Mouse (Mus musculus): Measurements from ENCODE around the gene Tstd3. TPM values are rescaled to one million over a fixed set of nuclear protein-coding genes. Genes with fewer than 3 reads are reported as not detected.

Gene Tstd3
- 7.5 and 8.2 TPM in 2 replicates for polyA plus RNA-seq (2015; fragmentation: Nextera tagmentation; extraction: Ambion mirVana)

GRCm38 (mm10) chr4:21766863-21767304, at the start of gene Tstd3, which contains the start of gene Usp45:
Gene Tstd3, minus strand, starts transcription at chr4:21767212.
Gene Usp45, plus strand, starts transcription at chr4:21767156.
- no peak for ATAC-seq (ENCODE audit: insufficient number of reproducible peaks, low FRiP score, low TSS enrichment, low read depth)
- Histone ChIP-seq H3K36me3 (no peaks in the 10 kb centered on the region), H3K4me1 (no peaks in the 10 kb centered on the region), H3K27me3 (no peaks in the 10 kb centered on the region), H3K27ac (replicated peaks) (no peak within 1 kb of the TSS), H3K9ac (0 out of 2 replicates have a peak within 1 kb of the TSS, but pooled peaks have one; percentile 9), H3K4me3 (replicated peaks) (peak within 1 kb of the TSS; percentile 62), H3K4me2 (replicated peaks) (peak within 1 kb of the TSS; percentile 59), H3K9me3 (replicated peaks) (no peaks in the 10 kb centered on the region)
- WGBS, result 2% methylated on average over 17 of the region's 17 CpGs

- Histone ChIP-seq H3K4me1 (no peaks in the 10 kb centered on the region), H3K36me3 (peaks cover 31% of the 10 kb centered on the region), H3K27me3 (no peaks in the 10 kb centered on the region), H3K9ac (no peak overlapping the region), H3K4me3 (replicated peaks) (no peak overlapping the region), H3K9me3 (replicated peaks) (no peaks in the 10 kb centered on the region), H3K27ac (replicated peaks) (no peak overlapping the region), H3K4me2 (replicated peaks) (no peak overlapping the region)
- WGBS, result 38% methylated on average over 2 of the region's 2 CpGs
- no peak for ATAC-seq (ENCODE audit: insufficient number of reproducible peaks, low FRiP score, low TSS enrichment, low read depth)
These were observed 47.0 kb upstream of the Tstd3 start for GRCm38 (mm10) chr4:21814029-21814428.

GRCm38 (mm10) chr4:21812635-21813034, 45.6 kb upstream of the Tstd3 start:
- no peak overlapping the region for H3K9ac ChIP-seq
- no peak overlapping the region for H3K4me2 ChIP-seq (replicated peaks)
- H3K4me3 ChIP-seq (replicated peaks), result no peak overlapping the region
- H3K36me3 ChIP-seq, result peaks cover 29% of the 10 kb centered on the region
- no peaks in the 10 kb centered on the region for H3K27me3 ChIP-seq
- no peaks in the 10 kb centered on the region for H3K9me3 ChIP-seq (replicated peaks)
- 88% methylated on average over 6 of the region's 6 CpGs for WGBS
- no peak overlapping the region for H3K27ac ChIP-seq (replicated peaks)
- H3K4me1 ChIP-seq, result no peaks in the 10 kb centered on the region
- ATAC-seq (ENCODE audit: insufficient number of reproducible peaks, low FRiP score, low TSS enrichment, low read depth), result no peak

DNA sequence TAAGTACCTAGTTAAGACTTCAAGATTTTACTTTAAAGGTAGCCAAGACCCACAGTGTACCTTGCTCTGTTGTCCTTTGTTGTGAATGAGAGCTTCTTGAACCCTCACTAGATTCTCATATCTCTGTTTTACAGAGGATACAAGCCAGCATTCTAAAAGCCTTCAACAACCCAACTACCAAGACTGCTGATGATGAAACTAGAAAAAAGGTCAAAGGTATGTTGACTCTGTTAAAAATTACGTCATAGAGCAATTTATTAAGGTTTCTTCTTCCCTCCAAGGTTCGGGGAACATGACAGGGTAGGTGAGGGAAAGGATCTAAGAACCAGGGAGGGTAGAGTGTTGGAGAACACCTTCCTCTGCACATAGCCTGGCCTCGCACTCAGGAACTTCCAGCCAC, 43.6 kb upstream of the Tstd3 start:
- Histone ChIP-seq H3K27me3 (no peaks in the 10 kb centered on the region), H3K9ac (no peak overlapping the region), H3K36me3 (peaks cover 27% of the 10 kb centered on the region), H3K4me3 (replicated peaks) (no peak overlapping the region), H3K4me2 (replicated peaks) (no peak overlapping the region), H3K4me1 (no peaks in the 10 kb centered on the region), H3K9me3 (replicated peaks) (no peaks in the 10 kb centered on the region), H3K27ac (replicated peaks) (no peak overlapping the region)
- WGBS, result 86% methylated on average over 3 of the region's 3 CpGs
- no peak for ATAC-seq (ENCODE audit: insufficient number of reproducible peaks, low FRiP score, low TSS enrichment, low read depth)

GRCm38 (mm10) chr4:21807204-21807603, 40.2 kb upstream of the Tstd3 start:
- WGBS, result 82% methylated on average over 5 of the region's 5 CpGs

GRCm38 (mm10) chr4:21801620-21802019, 34.6 kb upstream of the Tstd3 start:
- WGBS, result 93% methylated on average over 2 of the region's 2 CpGs
- ATAC-seq (ENCODE audit: insufficient number of reproducible peaks, low FRiP score, low TSS enrichment, low read depth), result no peak
- H3K4me1 ChIP-seq, result no peaks in the 10 kb centered on the region
- H3K4me3 ChIP-seq (replicated peaks), result no peak overlapping the region
- peaks cover 57% of the 10 kb centered on the region for H3K36me3 ChIP-seq
- no peak overlapping the region for H3K4me2 ChIP-seq (replicated peaks)
- no peaks in the 10 kb centered on the region for H3K9me3 ChIP-seq (replicated peaks)
- no peaks in the 10 kb centered on the region for H3K27me3 ChIP-seq
- H3K27ac ChIP-seq (replicated peaks), result no peak overlapping the region
- H3K9ac ChIP-seq, result no peak overlapping the region

More at GRCm38 (mm10) chr4:21807204-21807603, 40.2 kb upstream of the Tstd3 start:
- Histone ChIP-seq H3K27me3 (no peaks in the 10 kb centered on the region), H3K9me3 (replicated peaks) (no peaks in the 10 kb centered on the region), H3K4me1 (no peaks in the 10 kb centered on the region), H3K27ac (replicated peaks) (no peak overlapping the region), H3K9ac (no peak overlapping the region), H3K4me3 (replicated peaks) (no peak overlapping the region), H3K36me3 (peaks cover 44% of the 10 kb centered on the region), H3K4me2 (replicated peaks) (no peak overlapping the region)
- ATAC-seq (ENCODE audit: insufficient number of reproducible peaks, low FRiP score, low TSS enrichment, low read depth), result no peak

DNA sequence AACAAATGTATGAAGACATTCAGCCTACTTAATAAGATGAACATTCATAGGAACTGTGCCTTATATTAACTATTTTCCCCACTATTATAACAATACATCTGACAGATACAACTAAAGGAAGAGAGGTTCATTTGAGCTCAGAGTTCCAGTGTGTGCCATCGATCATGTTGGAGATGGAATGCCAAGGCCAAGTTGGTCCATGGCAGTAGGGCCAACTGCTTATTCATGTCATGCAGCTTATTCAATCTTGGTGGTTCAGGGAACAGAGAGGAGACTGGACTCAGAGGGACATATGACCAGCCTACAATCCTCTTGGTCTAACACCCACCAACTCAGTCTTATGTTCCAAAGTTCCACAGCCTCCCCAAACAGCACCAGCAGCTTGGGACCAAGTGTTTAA, 34.0 kb upstream of the Tstd3 start:
- H3K27me3 ChIP-seq, result no peaks in the 10 kb centered on the region
- no peak overlapping the region for H3K9ac ChIP-seq
- H3K27ac ChIP-seq (replicated peaks), result no peak overlapping the region
- peaks cover 57% of the 10 kb centered on the region for H3K36me3 ChIP-seq
- H3K9me3 ChIP-seq (replicated peaks), result no peaks in the 10 kb centered on the region
- no peak for ATAC-seq (ENCODE audit: insufficient number of reproducible peaks, low FRiP score, low TSS enrichment, low read depth)
- no peaks in the 10 kb centered on the region for H3K4me1 ChIP-seq
- 87% methylated on average over 1 of the region's 1 CpGs for WGBS
- H3K4me2 ChIP-seq (replicated peaks), result no peak overlapping the region
- no peak overlapping the region for H3K4me3 ChIP-seq (replicated peaks)

DNA sequence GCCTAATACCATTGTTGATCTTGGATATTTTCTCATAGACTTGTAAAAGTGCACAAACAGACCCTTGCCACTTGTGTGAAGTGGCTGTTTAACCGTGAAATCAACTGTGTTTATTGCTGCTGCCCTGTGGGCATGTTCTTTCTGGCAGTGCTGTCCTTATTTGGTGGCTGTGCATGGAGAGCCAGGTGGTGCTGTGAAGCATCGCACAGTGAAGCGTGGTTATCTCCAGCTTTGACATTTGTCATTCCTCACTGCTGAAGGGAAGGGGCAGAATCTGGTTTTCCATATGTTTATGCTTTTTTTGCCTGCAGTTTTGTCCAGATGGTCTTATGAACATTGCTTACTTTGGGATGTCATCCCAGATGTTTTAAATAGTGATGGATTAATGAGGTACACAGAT, 26.6 kb upstream of the Tstd3 start:
- no peak overlapping the region for H3K4me2 ChIP-seq (replicated peaks)
- ATAC-seq (ENCODE audit: insufficient number of reproducible peaks, low FRiP score, low TSS enrichment, low read depth), result no peak
- H3K9me3 ChIP-seq (replicated peaks), result no peaks in the 10 kb centered on the region
- no peaks in the 10 kb centered on the region for H3K4me1 ChIP-seq
- peaks cover 24% of the 10 kb centered on the region for H3K36me3 ChIP-seq
- no peak overlapping the region for H3K4me3 ChIP-seq (replicated peaks)
- no peaks in the 10 kb centered on the region for H3K27me3 ChIP-seq
- WGBS, result 51% methylated on average over 3 of the region's 3 CpGs
- no peak overlapping the region for H3K9ac ChIP-seq
- H3K27ac ChIP-seq (replicated peaks), result no peak overlapping the region

DNA sequence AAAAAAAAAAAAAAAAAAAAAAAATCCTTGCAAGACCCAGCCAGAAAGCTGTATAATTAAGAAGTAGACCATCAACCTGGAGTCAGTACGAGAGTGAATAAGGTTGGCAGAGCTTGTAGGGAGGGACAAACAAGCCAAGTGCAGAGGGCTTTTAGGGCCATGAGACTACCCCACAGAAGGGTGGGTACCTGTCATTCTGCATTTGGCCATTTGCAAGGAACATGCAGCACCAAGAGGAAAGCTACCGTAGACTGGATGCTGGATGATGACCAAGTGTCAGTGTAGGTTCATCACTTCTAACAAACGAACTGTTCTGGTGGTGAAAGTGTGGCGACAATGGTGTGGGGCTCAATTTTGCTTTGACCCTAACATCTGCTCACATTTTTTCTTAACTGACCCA, 22.8 kb upstream of the Tstd3 start:
- Histone ChIP-seq H3K36me3 (peaks cover 27% of the 10 kb centered on the region), H3K27ac (replicated peaks) (no peak overlapping the region), H3K4me2 (replicated peaks) (no peak overlapping the region), H3K9me3 (replicated peaks) (no peaks in the 10 kb centered on the region), H3K4me3 (replicated peaks) (no peak overlapping the region), H3K4me1 (no peaks in the 10 kb centered on the region), H3K9ac (no peak overlapping the region), H3K27me3 (no peaks in the 10 kb centered on the region)
- ATAC-seq (ENCODE audit: insufficient number of reproducible peaks, low FRiP score, low TSS enrichment, low read depth), result no peak
- 93% methylated on average over 4 of the region's 4 CpGs for WGBS

DNA sequence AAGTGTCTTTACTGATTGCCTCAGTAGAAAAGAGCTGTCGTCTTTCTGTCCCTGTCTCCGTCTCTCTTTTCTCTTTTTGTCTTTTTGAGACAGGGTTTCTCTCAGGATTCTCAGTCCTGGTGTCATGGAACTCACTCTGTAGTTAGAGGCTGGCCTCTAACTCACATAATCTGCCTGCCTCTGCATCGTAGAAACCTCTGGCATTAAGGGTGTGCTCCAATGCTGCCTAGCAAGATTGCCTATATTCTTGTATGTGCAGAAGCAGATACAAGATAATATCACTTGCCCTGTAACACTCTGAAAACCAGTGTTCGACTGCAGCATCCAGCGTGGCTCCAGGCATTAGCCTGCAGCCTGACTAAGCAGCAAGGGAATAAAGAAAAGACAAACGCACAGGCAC, 21.9 kb upstream of the Tstd3 start:
- Histone ChIP-seq H3K4me3 (replicated peaks) (no peak overlapping the region), H3K36me3 (peaks cover 36% of the 10 kb centered on the region), H3K27me3 (no peaks in the 10 kb centered on the region), H3K4me1 (no peaks in the 10 kb centered on the region), H3K9me3 (replicated peaks) (no peaks in the 10 kb centered on the region), H3K27ac (replicated peaks) (no peak overlapping the region), H3K9ac (no peak overlapping the region), H3K4me2 (replicated peaks) (no peak overlapping the region)
- 86% methylated on average over 6 of the region's 6 CpGs for WGBS
- ATAC-seq (ENCODE audit: insufficient number of reproducible peaks, low FRiP score, low TSS enrichment, low read depth), result no peak

- Histone ChIP-seq H3K27ac (replicated peaks) (no peak overlapping the region), H3K9me3 (replicated peaks) (no peaks in the 10 kb centered on the region), H3K36me3 (peaks cover 47% of the 10 kb centered on the region), H3K9ac (no peak overlapping the region), H3K4me1 (no peaks in the 10 kb centered on the region), H3K4me2 (replicated peaks) (no peak overlapping the region), H3K27me3 (no peaks in the 10 kb centered on the region), H3K4me3 (replicated peaks) (no peak overlapping the region)
- 97% methylated on average over 12 of the region's 12 CpGs for WGBS
- ATAC-seq (ENCODE audit: insufficient number of reproducible peaks, low FRiP score, low TSS enrichment, low read depth), result no peak
These were observed 19.3 kb upstream of the Tstd3 start for GRCm38 (mm10) chr4:21786268-21786667.
